Mouse (Mus musculus): ENCODE results near the gene Tas2r126. TPM values are rescaled to one million over a fixed set of nuclear protein-coding genes. Genes with fewer than 3 reads are reported as not detected.

The Tas2r126 gene
- polyA plus RNA-seq, 1 experiment from 2014 or later: not detected

DNA sequence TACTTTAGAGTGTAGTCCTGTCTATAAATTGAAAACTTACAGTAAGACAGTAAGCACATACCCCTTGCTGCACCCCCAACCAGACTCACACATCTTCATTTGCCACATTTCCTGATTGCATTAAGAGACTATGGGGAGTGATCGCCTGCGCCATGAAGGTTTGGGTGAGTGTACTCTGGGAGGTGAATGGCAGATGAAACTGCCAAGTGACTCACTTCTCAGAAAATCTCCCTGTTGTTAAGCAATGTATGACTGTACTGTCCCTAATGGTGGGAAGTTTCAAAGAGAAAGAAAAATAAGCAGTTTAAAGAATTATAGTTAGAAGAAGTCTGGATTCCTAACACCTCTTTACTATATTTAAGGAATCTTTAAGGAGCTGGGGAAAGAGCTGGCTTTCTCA is 14.9 kb upstream of the Tas2r126 start:
- H3K4me3 ChIP-seq (ENCODE audit: low read length): no peak overlapping the region
- no peaks in the 10 kb centered on the region for H3K4me1 ChIP-seq (ENCODE audit: insufficient read depth, low read length)
- H3K27ac ChIP-seq (ENCODE audit: low read length): no peak overlapping the region
- H3K36me3 ChIP-seq (ENCODE audit: insufficient read depth, low read length): no peaks in the 10 kb centered on the region
- H3K9me3 ChIP-seq (ENCODE audit: low read length): no peaks in the 10 kb centered on the region
- H3K27me3 ChIP-seq (ENCODE audit: insufficient read depth, low read length): no peaks in the 10 kb centered on the region
- no peak overlapping the region for H3K9ac ChIP-seq (replicated peaks; ENCODE audit: low read length)
- WGBS: 90% methylated on average over 2 of the region's 2 CpGs
- no peak for ATAC-seq (ENCODE audit: low FRiP score, low TSS enrichment)
- no peak overlapping the region for H3K4me2 ChIP-seq (replicated peaks; ENCODE audit: low read depth, low read length)

DNA sequence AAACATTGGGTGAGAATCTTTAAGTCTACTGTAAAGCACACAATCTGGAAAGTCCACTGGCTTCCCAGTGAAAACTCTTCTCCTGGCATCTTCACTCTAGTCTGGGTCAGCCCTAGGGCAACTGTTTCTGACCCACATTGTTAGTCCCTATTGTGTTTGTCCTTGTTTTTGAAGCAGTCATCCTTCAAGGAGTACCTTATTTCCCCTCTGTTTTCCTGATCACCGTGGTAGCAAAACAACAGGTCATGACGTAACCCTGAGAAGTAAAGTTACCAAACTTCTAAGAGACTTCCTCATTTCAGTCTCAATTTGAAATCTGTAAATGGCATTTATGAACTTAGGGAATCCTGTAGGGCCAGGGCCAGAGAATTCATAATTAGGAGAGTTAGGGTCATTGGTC is 12.9 kb upstream of the Tas2r126 start:
- H3K36me3 ChIP-seq (ENCODE audit: insufficient read depth, low read length): no peaks in the 10 kb centered on the region
- no peak for ATAC-seq (ENCODE audit: low FRiP score, low TSS enrichment)
- no peaks in the 10 kb centered on the region for H3K27me3 ChIP-seq (ENCODE audit: insufficient read depth, low read length)
- no peak overlapping the region for H3K4me2 ChIP-seq (replicated peaks; ENCODE audit: low read depth, low read length)
- WGBS: 75% methylated on average over 2 of the region's 2 CpGs
- no peak overlapping the region for H3K9ac ChIP-seq (replicated peaks; ENCODE audit: low read length)
- H3K9me3 ChIP-seq (ENCODE audit: low read length): no peaks in the 10 kb centered on the region
- H3K27ac ChIP-seq (ENCODE audit: low read length): no peak overlapping the region
- H3K4me3 ChIP-seq (ENCODE audit: low read length): no peak overlapping the region
- H3K4me1 ChIP-seq (ENCODE audit: insufficient read depth, low read length): no peaks in the 10 kb centered on the region

DNA sequence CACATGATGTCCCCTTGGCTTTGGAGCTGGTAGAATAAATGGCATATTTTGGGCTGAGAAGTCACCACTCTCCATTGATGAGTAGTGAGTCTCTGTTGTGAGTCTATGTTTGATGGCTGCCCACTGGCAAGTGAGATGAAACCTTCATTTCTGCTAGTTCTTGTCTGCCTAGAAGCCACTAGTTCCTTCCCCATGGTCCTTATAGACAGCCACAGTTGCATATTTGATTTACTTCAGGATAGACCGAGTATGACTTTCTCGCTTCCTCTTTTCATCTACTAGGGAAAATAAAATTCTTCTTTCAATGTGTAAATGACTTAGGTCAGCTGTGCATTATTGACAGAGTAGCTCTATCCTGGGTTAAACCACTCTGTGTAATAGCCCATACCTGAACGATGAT is 9.9 kb upstream of the Tas2r126 start:
- 91% methylated on average over 3 of the region's 3 CpGs for WGBS

DNA sequence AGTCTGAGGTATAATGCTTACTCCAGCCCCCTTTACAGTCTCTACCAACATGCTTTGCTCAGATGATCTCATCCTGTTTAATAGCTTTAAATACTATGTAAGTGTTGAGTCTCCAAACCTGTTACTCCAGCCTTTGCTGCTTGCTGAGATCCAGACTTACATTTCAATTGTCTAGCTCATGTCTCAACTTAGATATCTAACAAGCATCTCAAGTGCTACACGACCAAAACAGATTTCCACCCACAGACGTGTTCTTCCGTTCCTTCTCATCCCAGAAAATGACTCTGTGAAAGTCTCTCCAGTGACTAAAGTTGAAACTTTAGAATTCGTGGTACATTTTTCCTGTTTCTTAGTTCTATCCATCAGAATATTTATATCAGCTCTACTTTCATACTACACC is 8.0 kb upstream of the Tas2r126 start:
- Histone ChIP-seq H3K27me3 (ENCODE audit: insufficient read depth, low read length) (no peaks in the 10 kb centered on the region), H3K9ac (replicated peaks; ENCODE audit: low read length) (no peak overlapping the region), H3K4me2 (replicated peaks; ENCODE audit: low read depth, low read length) (no peak overlapping the region), H3K4me3 (ENCODE audit: low read length) (no peak overlapping the region), H3K36me3 (ENCODE audit: insufficient read depth, low read length) (no peaks in the 10 kb centered on the region), H3K4me1 (ENCODE audit: insufficient read depth, low read length) (no peaks in the 10 kb centered on the region), H3K27ac (ENCODE audit: low read length) (no peak overlapping the region), H3K9me3 (ENCODE audit: low read length) (no peaks in the 10 kb centered on the region)
- ATAC-seq (ENCODE audit: low FRiP score, low TSS enrichment): no peak
- 78% methylated on average over 4 of the region's 4 CpGs for WGBS

More for the DNA sequence above, 9.9 kb upstream of the Tas2r126 start:
- H3K4me1 ChIP-seq (ENCODE audit: insufficient read depth, low read length): no peaks in the 10 kb centered on the region
- no peak overlapping the region for H3K4me3 ChIP-seq (ENCODE audit: low read length)
- ATAC-seq (ENCODE audit: low FRiP score, low TSS enrichment): no peak
- no peaks in the 10 kb centered on the region for H3K27me3 ChIP-seq (ENCODE audit: insufficient read depth, low read length)
- no peaks in the 10 kb centered on the region for H3K36me3 ChIP-seq (ENCODE audit: insufficient read depth, low read length)
- H3K9me3 ChIP-seq (ENCODE audit: low read length): no peaks in the 10 kb centered on the region
- no peak overlapping the region for H3K27ac ChIP-seq (ENCODE audit: low read length)
- no peak overlapping the region for H3K4me2 ChIP-seq (replicated peaks; ENCODE audit: low read depth, low read length)
- H3K9ac ChIP-seq (replicated peaks; ENCODE audit: low read length): no peak overlapping the region

DNA sequence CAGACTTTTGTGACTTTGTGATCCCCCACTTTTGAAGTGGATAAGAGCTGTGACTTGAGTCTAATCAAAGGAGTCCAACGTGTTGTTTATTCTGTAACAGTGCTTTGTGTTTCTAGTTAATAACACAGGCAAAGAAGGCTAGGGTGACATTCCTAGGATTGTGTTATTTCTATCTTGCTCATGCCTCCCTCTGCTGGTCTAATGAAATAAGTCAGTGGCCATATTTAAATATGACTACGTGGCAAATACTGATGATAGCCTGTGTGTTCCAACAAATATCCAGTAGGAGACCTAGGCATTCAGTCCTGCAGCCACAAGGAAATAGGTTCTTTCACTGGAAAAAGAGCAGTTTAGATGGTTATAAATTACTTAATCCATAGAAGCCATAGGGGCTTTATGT is 781 bp upstream of the Tas2r126 start:
- ATAC-seq (ENCODE audit: low FRiP score, low TSS enrichment): no peak

DNA sequence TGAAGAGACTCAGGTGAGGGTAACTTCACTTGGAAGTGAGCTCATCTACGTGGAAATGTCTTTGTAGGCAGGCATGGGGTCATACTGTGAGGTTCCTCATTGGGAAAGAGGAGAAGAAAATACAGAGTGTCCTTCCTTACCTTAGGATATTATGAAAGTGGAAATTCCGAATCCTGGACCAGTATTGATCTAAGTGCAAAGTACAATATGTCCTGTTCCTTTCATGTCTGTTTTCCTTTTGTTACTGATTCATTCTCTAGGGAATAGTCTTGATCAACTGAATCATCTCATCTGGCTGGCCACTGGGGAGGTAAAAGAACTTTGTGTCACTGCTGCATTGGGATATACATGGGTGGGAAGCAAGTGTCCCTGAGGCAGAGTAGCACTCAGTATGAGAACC is 1.2 kb downstream of the Tas2r126 start:
- no peak overlapping the region for H3K9ac ChIP-seq (replicated peaks; ENCODE audit: low read length)
- no peaks in the 10 kb centered on the region for H3K4me1 ChIP-seq (ENCODE audit: insufficient read depth, low read length)
- H3K27ac ChIP-seq (ENCODE audit: low read length): no peak overlapping the region
- WGBS: 66% methylated on average over 2 of the region's 2 CpGs
- no peak overlapping the region for H3K4me3 ChIP-seq (ENCODE audit: low read length)
- no peaks in the 10 kb centered on the region for H3K27me3 ChIP-seq (ENCODE audit: insufficient read depth, low read length)
- ATAC-seq (ENCODE audit: low FRiP score, low TSS enrichment): no peak
- no peak overlapping the region for H3K4me2 ChIP-seq (replicated peaks; ENCODE audit: low read depth, low read length)
- no peaks in the 10 kb centered on the region for H3K36me3 ChIP-seq (ENCODE audit: insufficient read depth, low read length)
- no peaks in the 10 kb centered on the region for H3K9me3 ChIP-seq (ENCODE audit: low read length)

More for the DNA sequence above, 781 bp upstream of the Tas2r126 start:
- Histone ChIP-seq H3K9me3 (ENCODE audit: low read length) (no peaks in the 10 kb centered on the region), H3K27ac (ENCODE audit: low read length) (no peak overlapping the region), H3K9ac (replicated peaks; ENCODE audit: low read length) (no peak overlapping the region), H3K4me1 (ENCODE audit: insufficient read depth, low read length) (no peaks in the 10 kb centered on the region), H3K27me3 (ENCODE audit: insufficient read depth, low read length) (no peaks in the 10 kb centered on the region), H3K36me3 (ENCODE audit: insufficient read depth, low read length) (no peaks in the 10 kb centered on the region), H3K4me2 (replicated peaks; ENCODE audit: low read depth, low read length) (no peak overlapping the region), H3K4me3 (ENCODE audit: low read length) (no peak overlapping the region)
- WGBS: 69% methylated on average over 2 of the region's 2 CpGs

DNA sequence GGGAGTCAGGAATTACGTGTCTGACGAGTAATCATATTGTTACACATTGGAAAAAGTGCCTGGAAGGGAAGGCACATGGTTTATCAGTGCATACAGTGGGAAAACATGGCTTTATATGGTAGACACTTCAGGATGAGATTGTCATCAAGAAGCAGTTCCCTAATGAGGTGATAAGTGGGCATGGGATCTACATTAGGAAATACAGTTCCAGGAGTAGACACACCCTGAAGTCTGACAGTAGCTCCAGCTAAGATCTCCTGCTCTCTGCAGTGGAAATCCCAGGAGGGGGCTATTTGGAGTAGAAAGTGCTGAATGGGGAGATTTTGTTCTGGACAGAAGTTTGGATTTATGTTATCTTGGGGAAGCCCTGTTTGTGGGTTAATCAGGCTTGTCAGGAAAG is 7.1 kb downstream of the Tas2r126 start:
- H3K4me3 ChIP-seq (ENCODE audit: low read length): no peak overlapping the region
- no peak for ATAC-seq (ENCODE audit: low FRiP score, low TSS enrichment)
- no peaks in the 10 kb centered on the region for H3K4me1 ChIP-seq (ENCODE audit: insufficient read depth, low read length)
- H3K36me3 ChIP-seq (ENCODE audit: insufficient read depth, low read length): no peaks in the 10 kb centered on the region
- H3K9me3 ChIP-seq (ENCODE audit: low read length): no peaks in the 10 kb centered on the region
- 59% methylated on average over 2 of the region's 2 CpGs for WGBS
- no peak overlapping the region for H3K27ac ChIP-seq (ENCODE audit: low read length)
- H3K4me2 ChIP-seq (replicated peaks; ENCODE audit: low read depth, low read length): no peak overlapping the region
- no peak overlapping the region for H3K9ac ChIP-seq (replicated peaks; ENCODE audit: low read length)
- H3K27me3 ChIP-seq (ENCODE audit: insufficient read depth, low read length): no peaks in the 10 kb centered on the region

DNA sequence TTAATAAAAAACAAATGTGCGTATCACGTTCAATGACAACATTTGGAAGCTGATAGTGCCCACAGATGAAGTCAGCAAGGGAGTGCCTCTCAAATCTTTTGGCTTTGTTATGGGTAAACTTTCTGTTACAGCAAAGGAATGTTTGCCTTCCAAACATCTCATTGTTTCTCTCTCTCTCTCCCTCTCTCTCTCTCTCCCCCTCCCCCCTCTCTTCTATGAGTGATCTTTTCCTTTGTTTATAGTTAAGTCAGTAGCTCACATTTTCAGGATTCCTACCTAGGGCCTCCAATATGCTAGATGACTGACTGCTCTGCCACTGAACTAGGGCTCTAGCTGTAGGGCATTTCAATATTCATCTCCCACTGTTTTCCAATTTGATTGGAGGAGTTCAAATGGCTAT is 10.2 kb downstream of the Tas2r126 start:
- ATAC-seq (ENCODE audit: low FRiP score, low TSS enrichment): no peak

DNA sequence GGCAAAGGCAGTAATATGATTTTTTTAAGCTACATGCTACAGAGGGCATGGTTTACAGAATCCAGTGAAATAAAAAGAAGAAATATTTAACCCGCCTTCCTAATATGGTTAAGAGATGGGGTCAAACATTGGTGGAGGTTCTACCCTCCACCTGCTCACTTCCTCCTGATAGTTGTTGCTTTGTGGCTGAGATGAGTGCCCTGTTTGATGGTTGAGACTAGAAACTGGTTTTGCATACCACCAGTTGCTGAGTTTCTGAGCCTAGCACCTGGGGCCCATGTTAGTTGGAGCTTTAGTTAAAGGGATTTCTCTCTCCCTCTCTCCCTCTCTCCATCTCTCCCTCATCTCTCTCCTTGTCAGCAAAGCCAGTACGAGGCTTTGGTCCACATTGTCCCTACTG is 13.0 kb downstream of the Tas2r126 start:
- 83% methylated on average over 2 of the region's 2 CpGs for WGBS
- Histone ChIP-seq H3K9ac (replicated peaks; ENCODE audit: low read length) (no peak overlapping the region), H3K27me3 (ENCODE audit: insufficient read depth, low read length) (no peaks in the 10 kb centered on the region), H3K9me3 (ENCODE audit: low read length) (no peaks in the 10 kb centered on the region), H3K36me3 (ENCODE audit: insufficient read depth, low read length) (no peaks in the 10 kb centered on the region), H3K4me1 (ENCODE audit: insufficient read depth, low read length) (no peaks in the 10 kb centered on the region), H3K4me3 (ENCODE audit: low read length) (no peak overlapping the region), H3K27ac (ENCODE audit: low read length) (no peak overlapping the region), H3K4me2 (replicated peaks; ENCODE audit: low read depth, low read length) (no peak overlapping the region)
- no peak for ATAC-seq (ENCODE audit: low FRiP score, low TSS enrichment)

More for the DNA sequence above, 10.2 kb downstream of the Tas2r126 start:
- Histone ChIP-seq H3K36me3 (ENCODE audit: insufficient read depth, low read length) (no peaks in the 10 kb centered on the region), H3K4me3 (ENCODE audit: low read length) (no peak overlapping the region), H3K27me3 (ENCODE audit: insufficient read depth, low read length) (no peaks in the 10 kb centered on the region), H3K27ac (ENCODE audit: low read length) (no peak overlapping the region), H3K4me2 (replicated peaks; ENCODE audit: low read depth, low read length) (no peak overlapping the region), H3K9ac (replicated peaks; ENCODE audit: low read length) (no peak overlapping the region), H3K4me1 (ENCODE audit: insufficient read depth, low read length) (no peaks in the 10 kb centered on the region), H3K9me3 (ENCODE audit: low read length) (no peaks in the 10 kb centered on the region)
- 78% methylated on average over 2 of the region's 2 CpGs for WGBS

DNA sequence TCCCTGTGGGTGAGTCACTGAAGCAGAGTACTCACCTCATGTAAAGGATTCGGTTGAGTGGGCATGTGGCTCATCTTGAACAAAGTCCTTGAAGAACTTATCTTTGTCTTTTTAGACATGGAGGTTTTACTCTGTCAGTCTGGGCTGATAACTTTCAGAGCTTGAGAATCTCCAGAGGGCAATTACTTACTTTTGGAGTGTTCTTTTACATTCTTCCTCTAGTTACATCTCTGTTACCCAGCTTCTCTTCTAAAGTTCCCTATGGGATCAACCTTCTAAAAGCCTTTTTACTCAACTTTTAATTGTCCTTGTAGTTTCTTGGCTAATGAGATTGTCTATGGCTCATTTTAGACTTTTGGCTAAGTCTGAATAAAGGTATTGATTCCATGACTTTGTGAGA is 30.8 kb downstream of the Tas2r126 start, which contains the start of gene Olfr458:
Olfr458 (minus strand) TSS at position 101 of the 400 bp plus-strand sequence.
- ATAC-seq (ENCODE audit: low FRiP score, low TSS enrichment): no peak
- H3K27ac ChIP-seq (ENCODE audit: low read length): no peak within 1 kb of the TSS
- no peaks in the 10 kb centered on the region for H3K4me1 ChIP-seq (ENCODE audit: insufficient read depth, low read length)
- WGBS: 83% methylated on average over 1 of the region's 1 CpGs
- no peak within 1 kb of the TSS for H3K4me3 ChIP-seq (ENCODE audit: low read length)
- no peak within 1 kb of the TSS for H3K4me2 ChIP-seq (replicated peaks; ENCODE audit: low read depth, low read length)
- no peaks in the 10 kb centered on the region for H3K27me3 ChIP-seq (ENCODE audit: insufficient read depth, low read length)
- no peak within 1 kb of the TSS for H3K9ac ChIP-seq (replicated peaks; ENCODE audit: low read length)
- no peaks in the 10 kb centered on the region for H3K36me3 ChIP-seq (ENCODE audit: insufficient read depth, low read length)
- no peaks in the 10 kb centered on the region for H3K9me3 ChIP-seq (ENCODE audit: low read length)

DNA sequence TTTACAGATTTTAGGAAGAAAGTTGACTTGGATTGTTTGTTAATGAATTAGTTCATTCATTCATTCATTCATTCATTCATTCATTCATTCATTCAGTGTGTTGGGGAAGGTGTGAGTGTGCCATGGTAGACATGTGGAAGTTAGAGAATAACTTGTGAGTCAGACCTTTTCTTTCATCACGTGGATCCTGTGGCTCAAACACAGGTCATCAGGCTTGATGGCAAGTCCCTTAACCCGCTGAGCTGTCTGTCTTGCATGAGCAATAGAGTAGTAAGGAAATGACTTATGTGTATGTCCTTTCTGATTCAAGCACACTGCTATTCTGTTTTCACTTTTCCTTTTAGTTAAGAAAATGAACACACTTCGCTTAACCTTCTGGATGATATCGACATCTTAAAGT is 36.2 kb downstream of the Tas2r126 start:
- 78% methylated on average over 4 of the region's 4 CpGs for WGBS
- H3K9ac ChIP-seq (replicated peaks; ENCODE audit: low read length): no peak overlapping the region
- no peaks in the 10 kb centered on the region for H3K9me3 ChIP-seq (ENCODE audit: low read length)
- H3K4me2 ChIP-seq (replicated peaks; ENCODE audit: low read depth, low read length): no peak overlapping the region
- no peaks in the 10 kb centered on the region for H3K27me3 ChIP-seq (ENCODE audit: insufficient read depth, low read length)
- no peak overlapping the region for H3K27ac ChIP-seq (ENCODE audit: low read length)
- no peaks in the 10 kb centered on the region for H3K4me1 ChIP-seq (ENCODE audit: insufficient read depth, low read length)
- H3K36me3 ChIP-seq (ENCODE audit: insufficient read depth, low read length): no peaks in the 10 kb centered on the region
- no peak for ATAC-seq (ENCODE audit: low FRiP score, low TSS enrichment)
- no peak overlapping the region for H3K4me3 ChIP-seq (ENCODE audit: low read length)

All from kidney, embryonic 16.5 days (tissue).